Mouse (Mus musculus) frontal cortex, postnatal 14 days (tissue): ENCODE data around the gene Thbs2.

Experiments
- DNase-seq, 2 experiments: peaks; one replicate each; pipeline ENCODE4 v3.0.0; 2022; ENCODE audit warnings: low spot score in 2 of 2

Gene Thbs2

GRCm38 (mm10) chr17:14693994-14694374 lies at the start of gene Thbs2:
Gene Thbs2, minus strand, starts transcription at chr17:14694235.
- DNase-seq: no peak

GRCm38 (mm10) chr17:14735493-14736004 lies 41.5 kb upstream of the Thbs2 start:
- DNase-seq: no peak

GRCm38 (mm10) chr17:14734380-14734779 lies 40.3 kb upstream of the Thbs2 start:
- no peak for DNase-seq

GRCm38 (mm10) chr17:14733941-14734340 lies 39.9 kb upstream of the Thbs2 start:
- peak in 1 of 2 experiments; percentile 12 for DNase-seq

GRCm38 (mm10) chr17:14733027-14733426 lies 39.0 kb upstream of the Thbs2 start:
- DNase-seq: no peak

- no peak for DNase-seq
Measured at GRCm38 (mm10) chr17:14730629-14731028, 36.6 kb upstream of the Thbs2 start.

GRCm38 (mm10) chr17:14727481-14727880 lies 33.4 kb upstream of the Thbs2 start:
- no peak for DNase-seq

GRCm38 (mm10) chr17:14724786-14725185 lies 30.8 kb upstream of the Thbs2 start:
- DNase-seq: no peak

GRCm38 (mm10) chr17:14721325-14721724 lies 27.3 kb upstream of the Thbs2 start:
- no peak for DNase-seq

GRCm38 (mm10) chr17:14720912-14721311 lies 26.9 kb upstream of the Thbs2 start:
- no peak for DNase-seq

GRCm38 (mm10) chr17:14720227-14720626 lies 26.2 kb upstream of the Thbs2 start:
- no peak for DNase-seq

- no peak for DNase-seq
Measured at GRCm38 (mm10) chr17:14718801-14719200, 24.8 kb upstream of the Thbs2 start.

- DNase-seq: peak in 1 of 2 experiments; percentile 8
Measured at GRCm38 (mm10) chr17:14714782-14715181, 20.7 kb upstream of the Thbs2 start.

GRCm38 (mm10) chr17:14714374-14714773 lies 20.3 kb upstream of the Thbs2 start:
- no peak for DNase-seq

- DNase-seq: no peak
Measured at GRCm38 (mm10) chr17:14711784-14712183, 17.7 kb upstream of the Thbs2 start.

- DNase-seq: no peak
Measured at GRCm38 (mm10) chr17:14711032-14711431, 17.0 kb upstream of the Thbs2 start.

- no peak for DNase-seq
Measured at GRCm38 (mm10) chr17:14706066-14706465, 12.0 kb upstream of the Thbs2 start.

GRCm38 (mm10) chr17:14705466-14705865 lies 11.4 kb upstream of the Thbs2 start:
- no peak for DNase-seq

GRCm38 (mm10) chr17:14703771-14704170 lies 9.7 kb upstream of the Thbs2 start:
- DNase-seq: no peak

- no peak for DNase-seq
Measured at GRCm38 (mm10) chr17:14703268-14703667, 9.2 kb upstream of the Thbs2 start.

- no peak for DNase-seq
Measured at GRCm38 (mm10) chr17:14702701-14703100, 8.7 kb upstream of the Thbs2 start.

GRCm38 (mm10) chr17:14701891-14702290 lies 7.9 kb upstream of the Thbs2 start:
- DNase-seq: no peak

GRCm38 (mm10) chr17:14700204-14700603 lies 6.2 kb upstream of the Thbs2 start:
- peak in 1 of 2 experiments; percentile 0 for DNase-seq

- DNase-seq: no peak
Measured at GRCm38 (mm10) chr17:14698188-14698587, 4.2 kb upstream of the Thbs2 start.
